Mouse (Mus musculus) spleen, adult 2 months (tissue): ENCODE measurements around the gene Mapkap1. TPM values are rescaled to one million over a fixed set of nuclear protein-coding genes. Genes with fewer than 3 reads are reported as not detected.

Source experiments
- DNase-seq, 2 experiments: peaks; one replicate each; pipeline versions ENCODE4 v3.0.0 to v3.0.0-alpha.2; 2012 to 2021; ENCODE audit warnings: low spot score in 2 of 2, low read depth in 1 of 2
- H3K27ac ChIP-seq: fragments of 200-500 bp; 2 replicates; pipeline ENCODE4 v1.5.1; 2012; ENCODE audit warnings: low read length, inconsistent platforms; ENCODE audit not compliant: insufficient read depth
- H3K27me3 ChIP-seq: fragments of 200-500 bp; 2 replicates; pipeline ENCODE4 v1.6.1; 2012; ENCODE audit warnings: mild to moderate bottlenecking, moderate library complexity, low read length, inconsistent platforms; ENCODE audit not compliant: control insufficient read depth, insufficient read depth
- H3K36me3 ChIP-seq: fragments of 200-500 bp; 2 replicates; pipeline ENCODE4 v1.6.1; 2012; ENCODE audit warnings: mild to moderate bottlenecking, low read length, inconsistent platforms; ENCODE audit not compliant: control insufficient read depth, insufficient read depth
- H3K4me1 ChIP-seq: fragments of 200-500 bp; 2 replicates; pipeline ENCODE4 v1.6.1; 2011; ENCODE audit warnings: inconsistent platforms; ENCODE audit not compliant: control insufficient read depth, insufficient read depth, insufficient read length
- H3K4me3 ChIP-seq: fragments of 200-500 bp; 2 replicates; pipeline ENCODE4 v1.5.1; 2011; ENCODE audit warnings: mild to moderate bottlenecking, inconsistent platforms; ENCODE audit not compliant: insufficient read depth, insufficient read length; ENCODE audit errors: extremely low read depth
- CTCF ChIP-seq: fragments of 200-500 bp; IDR thresholded peaks from 2 replicates; pipeline ENCODE4 v1.5.1; 2011; ENCODE audit warnings: mild to moderate bottlenecking, inconsistent platforms; ENCODE audit not compliant: insufficient read depth, insufficient read length, insufficient replicate concordance; ENCODE audit errors: extremely low read depth
- POLR2A ChIP-seq: fragments of 200-500 bp; IDR thresholded peaks from 2 replicates; pipeline ENCODE4 v1.6.1; 2011; ENCODE audit warnings: low read depth, low read length, inconsistent platforms
- WGBS: fragments of 180-500 bp; shearing (Covaris S2); methylation state at CpG from one replicate; pipeline ENCODE4 v1.1.7; 2018; 5-methylcytosine and 5-hydroxymethylcytosine counted together
- polyA plus RNA-seq: library from polyadenylated mRNA; depleted of rRNA; stranded (reverse); fragments of >200 nt; gene quantifications from 2 replicates; pipeline ENCODE4 v1.2.3, GENCODE M21; 2012

Mapkap1 gene
- polyA plus RNA-seq, 1 experiment, result 19.0 TPM

GRCm38 (mm10) chr2:34552772-34553171 lies 146.2 kb downstream of the Mapkap1 start:
- Histone ChIP-seq H3K4me3 (no peak overlapping the region), H3K36me3 (0 out of 2 replicates have a peak, but pooled peaks cover 2% of the 10 kb centered on the region), H3K4me1 (no peaks in the 10 kb centered on the region), H3K27ac (no peak overlapping the region), H3K27me3 (no peaks in the 10 kb centered on the region)
- WGBS, result 91% methylated on average over 2 of the region's 2 CpGs
- no peak for TF ChIP-seq CTCF
- no peak for TF ChIP-seq POLR2A
- DNase-seq, result no peak

GRCm38 (mm10) chr2:34553580-34554231 lies 147.1 kb downstream of the Mapkap1 start:
- no peak for DNase-seq
- no peaks in the 10 kb centered on the region for H3K4me1 ChIP-seq
- H3K36me3 ChIP-seq, result 0 out of 2 replicates have a peak, but pooled peaks cover 2% of the 10 kb centered on the region
- TF ChIP-seq CTCF (no peak), POLR2A (no peak)
- WGBS, result 90% methylated on average over 6 of the region's 6 CpGs
- no peaks in the 10 kb centered on the region for H3K27me3 ChIP-seq
- no peak overlapping the region for H3K27ac ChIP-seq
- no peak overlapping the region for H3K4me3 ChIP-seq

GRCm38 (mm10) chr2:34560146-34560545 lies 153.6 kb downstream of the Mapkap1 start:
- 83% methylated on average over 5 of the region's 5 CpGs for WGBS
- no peak for TF ChIP-seq POLR2A
- no peak for TF ChIP-seq CTCF
- no peaks in the 10 kb centered on the region for H3K27me3 ChIP-seq
- H3K36me3 ChIP-seq, result 0 out of 2 replicates have a peak, but pooled peaks cover 1% of the 10 kb centered on the region
- DNase-seq, result no peak
- H3K4me1 ChIP-seq, result no peaks in the 10 kb centered on the region
- no peak overlapping the region for H3K27ac ChIP-seq
- H3K4me3 ChIP-seq, result no peak overlapping the region

DNA sequence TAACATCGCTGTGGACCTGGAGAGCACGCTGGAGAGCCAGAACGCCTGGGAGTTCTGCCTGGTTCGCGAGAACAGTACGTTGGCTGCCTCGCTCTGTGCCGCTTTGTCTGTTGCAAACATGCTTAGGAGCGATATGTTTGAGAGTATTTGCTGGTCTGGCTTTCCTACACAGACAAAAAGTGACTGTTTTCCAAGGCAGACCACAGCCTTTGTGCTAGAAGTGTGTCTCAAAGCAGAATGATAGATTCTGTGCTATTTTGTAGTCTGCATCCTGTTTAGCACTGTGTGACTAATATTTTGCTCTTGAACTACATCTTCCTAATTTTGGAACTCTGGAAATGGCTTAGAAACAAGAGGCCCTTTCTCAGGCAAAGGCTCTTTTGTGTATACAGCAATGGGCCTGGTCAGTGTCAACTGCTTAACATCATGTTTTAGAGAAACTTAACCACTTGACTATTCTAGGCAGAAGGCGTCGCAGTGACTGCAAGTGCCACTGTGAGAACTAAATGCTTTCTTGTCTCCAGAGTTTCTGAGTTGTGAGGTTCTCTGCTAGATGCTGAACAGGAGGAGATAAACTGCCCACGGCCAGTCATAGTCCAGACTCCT lies 156.6 kb downstream of the Mapkap1 start:
- WGBS, result 95% methylated on average over 12 of the region's 12 CpGs
- H3K36me3 ChIP-seq, result 0 out of 2 replicates have a peak, but pooled peaks cover 1% of the 10 kb centered on the region
- no peaks in the 10 kb centered on the region for H3K4me1 ChIP-seq
- no peaks in the 10 kb centered on the region for H3K27me3 ChIP-seq
- H3K4me3 ChIP-seq, result no peak overlapping the region
- no peak for TF ChIP-seq POLR2A
- no peak for TF ChIP-seq CTCF
- peak overlapping the region; percentile 31; the same call in 1 of the 2 replicates for H3K27ac ChIP-seq
- DNase-seq, result no peak

- Histone ChIP-seq H3K27ac (no peak overlapping the region), H3K4me3 (no peak overlapping the region), H3K36me3 (peaks cover 1% of the 10 kb centered on the region; the same call in 1 of the 2 replicates), H3K4me1 (no peaks in the 10 kb centered on the region), H3K27me3 (no peaks in the 10 kb centered on the region)
- no peak for DNase-seq
- TF ChIP-seq POLR2A, result no peak
- no peak for TF ChIP-seq CTCF
Observed at GRCm38 (mm10) chr2:34563865-34564264, 157.3 kb downstream of the Mapkap1 start.

- peaks cover 1% of the 10 kb centered on the region; the same call in 1 of the 2 replicates for H3K36me3 ChIP-seq
- no peak overlapping the region for H3K4me3 ChIP-seq
- TF ChIP-seq CTCF, result no peak
- no peak for TF ChIP-seq POLR2A
- no peaks in the 10 kb centered on the region for H3K27me3 ChIP-seq
- H3K27ac ChIP-seq, result no peak overlapping the region
- no peaks in the 10 kb centered on the region for H3K4me1 ChIP-seq
- no peak for DNase-seq
- 87% methylated on average over 4 of the region's 4 CpGs for WGBS
Observed at GRCm38 (mm10) chr2:34566146-34566545, 159.6 kb downstream of the Mapkap1 start.

- no peaks in the 10 kb centered on the region for H3K4me1 ChIP-seq
- no peaks in the 10 kb centered on the region for H3K27me3 ChIP-seq
- H3K4me3 ChIP-seq, result no peak overlapping the region
- peaks cover 1% of the 10 kb centered on the region; the same call in 1 of the 2 replicates for H3K36me3 ChIP-seq
- DNase-seq, result no peak
- TF ChIP-seq POLR2A (no peak), CTCF (no peak)
- no peak overlapping the region for H3K27ac ChIP-seq
- 91% methylated on average over 1 of the region's 1 CpGs for WGBS
Observed at GRCm38 (mm10) chr2:34566601-34567000, 160.0 kb downstream of the Mapkap1 start.
